Mouse (Mus musculus) C2C12 (cell line): Measurements from ENCODE around the gene Ranbp17.

Experiments used
- CEBPB ChIP-seq: IDR thresholded peaks from one replicate; pipeline ENCODE4 v1.6.1; 2011; ENCODE audit warnings: low read depth, mild to moderate bottlenecking, control low read depth, moderate library complexity
- CTCF ChIP-seq: IDR thresholded peaks from one replicate; pipeline ENCODE4 v1.5.1; 2011; ENCODE audit not compliant: control insufficient read depth, insufficient read depth, insufficient read length
- FOSL1 ChIP-seq: IDR thresholded peaks from one replicate; pipeline ENCODE4 v1.8.0; 2011; ENCODE audit warnings: mild to moderate bottlenecking, low read length; ENCODE audit not compliant: poor library complexity, insufficient read depth, severe bottlenecking
- MAX ChIP-seq: IDR thresholded peaks from one replicate; pipeline ENCODE4 v1.6.1; 2011; ENCODE audit warnings: mild to moderate bottlenecking, control low read depth
- MYOD1 ChIP-seq: IDR thresholded peaks from one replicate; pipeline ENCODE4 v1.6.1; 2011; ENCODE audit warnings: low read depth; ENCODE audit not compliant: control insufficient read depth, insufficient read length
- MYOG ChIP-seq: IDR thresholded peaks from one replicate; pipeline ENCODE4 v1.6.1; 2011; ENCODE audit not compliant: control insufficient read depth, insufficient read length; ENCODE audit errors: extremely low read depth
- USF1 ChIP-seq: IDR thresholded peaks from one replicate; pipeline ENCODE4 v1.6.1; 2011; ENCODE audit warnings: low read depth, mild to moderate bottlenecking, control low read depth, moderate library complexity

GRCm38 (mm10) chr11:33294063-33294462 is 219.5 kb downstream of the Ranbp17 start:
- TF ChIP-seq CTCF (no peak), MAX (no peak), USF1 (no peak), MYOD1 (no peak), CEBPB (no peak), FOSL1 (no peak), MYOG (no peak)
